Mouse (Mus musculus) lung, postnatal 36 days (tissue): ENCODE data around the gene Mapk10.

Experiments used
- DNase-seq: peaks from one replicate; pipeline ENCODE4 v3.0.0; 2022; ENCODE audit warnings: mixed read lengths

Gene Mapk10

GRCm38 (mm10) chr5:103048011-103048410 lies 163.1 kb downstream of the Mapk10 start:
- no peak for DNase-seq

- no peak for DNase-seq
These were observed 173.4 kb downstream of the Mapk10 start for GRCm38 (mm10) chr5:103037752-103038151.

- DNase-seq: no peak
These were observed 182.1 kb downstream of the Mapk10 start for GRCm38 (mm10) chr5:103028940-103029621.

- DNase-seq: no peak
These were observed 188.5 kb downstream of the Mapk10 start for GRCm38 (mm10) chr5:103022504-103023172.

- no peak for DNase-seq
These were observed 189.7 kb downstream of the Mapk10 start for GRCm38 (mm10) chr5:103021479-103021878.

- no peak for DNase-seq
These were observed 190.2 kb downstream of the Mapk10 start for GRCm38 (mm10) chr5:103020954-103021353.

GRCm38 (mm10) chr5:103020127-103020526 lies 191.0 kb downstream of the Mapk10 start:
- DNase-seq: no peak

GRCm38 (mm10) chr5:103017637-103018036 lies 193.5 kb downstream of the Mapk10 start:
- no peak for DNase-seq

- no peak for DNase-seq
These were observed 196.8 kb downstream of the Mapk10 start for GRCm38 (mm10) chr5:103014309-103014708.

- DNase-seq: no peak
These were observed 202.2 kb downstream of the Mapk10 start for GRCm38 (mm10) chr5:103008894-103009293.

GRCm38 (mm10) chr5:103002116-103002515 lies 209.0 kb downstream of the Mapk10 start:
- DNase-seq: no peak

GRCm38 (mm10) chr5:103000572-103000971 lies 210.6 kb downstream of the Mapk10 start:
- DNase-seq: no peak

- DNase-seq: no peak
These were observed 212.6 kb downstream of the Mapk10 start for GRCm38 (mm10) chr5:102998524-102998923.

GRCm38 (mm10) chr5:102997907-102998306 lies 213.2 kb downstream of the Mapk10 start:
- DNase-seq: no peak

GRCm38 (mm10) chr5:102996331-102996730 lies 214.8 kb downstream of the Mapk10 start:
- no peak for DNase-seq

GRCm38 (mm10) chr5:102995928-102996327 lies 215.2 kb downstream of the Mapk10 start:
- DNase-seq: no peak

GRCm38 (mm10) chr5:102993951-102994350 lies 217.2 kb downstream of the Mapk10 start:
- peak; percentile 4 for DNase-seq

- DNase-seq: no peak
These were observed 219.4 kb downstream of the Mapk10 start for GRCm38 (mm10) chr5:102991691-102992090.

- DNase-seq: no peak
These were observed 232.8 kb downstream of the Mapk10 start for GRCm38 (mm10) chr5:102978382-102978781.

- no peak for DNase-seq
These were observed 234.0 kb downstream of the Mapk10 start for GRCm38 (mm10) chr5:102977138-102977537.

- DNase-seq: no peak
These were observed 234.6 kb downstream of the Mapk10 start for GRCm38 (mm10) chr5:102976540-102976939.

- DNase-seq: no peak
These were observed 236.7 kb downstream of the Mapk10 start for GRCm38 (mm10) chr5:102974400-102974799.

GRCm38 (mm10) chr5:102964396-102964795 lies 246.7 kb downstream of the Mapk10 start:
- DNase-seq: no peak

GRCm38 (mm10) chr5:102953414-102953813 lies 257.7 kb downstream of the Mapk10 start:
- DNase-seq: no peak

GRCm38 (mm10) chr5:102952918-102953317 lies 258.2 kb downstream of the Mapk10 start:
- no peak for DNase-seq
